Mouse (Mus musculus): ENCODE measurements around the gene Fndc3b. TPM values are rescaled to one million over a fixed set of nuclear protein-coding genes. Genes with fewer than 3 reads are reported as not detected.

The Fndc3b gene
- total and polyA plus RNA-seq, 3 experiments, result 0.03 to 0.05 (median 0.04) TPM

DNA sequence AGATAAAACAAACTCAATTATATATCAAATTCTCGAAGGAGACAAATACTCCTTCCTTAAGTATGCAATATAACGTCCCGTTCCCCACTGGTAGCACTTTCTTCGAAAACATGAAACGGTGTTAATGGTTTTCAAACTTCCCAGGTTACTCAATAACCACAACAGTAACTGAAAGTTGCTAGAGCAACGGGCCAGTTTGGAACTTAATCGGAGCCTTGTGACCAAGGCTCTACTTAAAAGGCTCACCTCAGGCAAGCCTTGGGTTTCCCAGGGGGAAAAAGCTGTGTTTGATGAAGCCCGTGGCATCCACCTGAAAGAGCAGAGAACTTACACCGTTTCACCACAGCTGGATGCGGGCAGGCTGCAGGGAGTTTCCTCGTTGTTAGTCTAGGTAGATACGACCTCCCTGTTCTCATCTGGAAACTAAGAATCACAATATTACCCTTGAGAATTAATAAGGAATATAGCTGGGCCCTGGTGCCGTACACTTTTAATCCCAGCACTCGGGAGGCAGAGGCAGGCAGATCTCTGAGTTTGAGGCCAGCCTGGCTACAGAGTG lies 25.4 kb downstream of the Fndc3b start:
- H3K4me2 ChIP-seq (ENCODE audit: insufficient read depth, low read depth, poor library complexity, severe bottlenecking), result no peak overlapping the region
- H3K9me3 ChIP-seq (replicated peaks; ENCODE audit: low read length), result no peaks in the 10 kb centered on the region
- no peak for TF ChIP-seq MAFK (IDR thresholded peaks at IDR 0.05; ENCODE audit: insufficient replicate concordance, low read length)
- TF ChIP-seq EP300 (IDR thresholded peaks at IDR 0.05; ENCODE audit: low read length), result no peak
- no peak for TF ChIP-seq USF2 (conservative IDR thresholded peaks at IDR 0.05; ENCODE audit: low read depth, low read length)
- no peak for TF ChIP-seq CHD2 (IDR thresholded peaks at IDR 0.05; ENCODE audit: low read length)
- TF ChIP-seq NRF1 (IDR thresholded peaks at IDR 0.05; ENCODE audit: low read depth, low read length), result no peak
- no peak for TF ChIP-seq KAT2A (IDR thresholded peaks at IDR 0.05; ENCODE audit: insufficient replicate concordance, low read length)
- no peak for TF ChIP-seq CHD1 (IDR thresholded peaks at IDR 0.05; ENCODE audit: low read depth, low read length)
- no peak for TF ChIP-seq HCFC1 (IDR thresholded peaks at IDR 0.05; ENCODE audit: low read depth, low read length)
- no peak for TF ChIP-seq TBP (conservative IDR thresholded peaks at IDR 0.05; ENCODE audit: low read depth, low read length)
- no peak for TF ChIP-seq ZMIZ1 (IDR thresholded peaks at IDR 0.05; ENCODE audit: low read depth, low read length)
- no peaks in the 10 kb centered on the region for H3K36me3 ChIP-seq (replicated peaks in 1 of 2; ENCODE audit: control insufficient read depth in 1 of 2, insufficient read depth in 1 of 2, low read length in 1 of 2)
- no peaks in the 10 kb centered on the region for H3K4me1 ChIP-seq (ENCODE audit: control insufficient read depth in 1 of 2, insufficient read depth in 2 of 2)
- H3K27me3 ChIP-seq (replicated peaks), result no peaks in the 10 kb centered on the region
- no peaks in the 10 kb centered on the region for H3K79me2 ChIP-seq (replicated peaks; ENCODE audit: control insufficient read depth, extremely low read depth, insufficient read depth, poor library complexity, severe bottlenecking)
- in situ Hi-C loops (cut with MboI; ENCODE audit: low pct_ligation_motif_present, low pct_unique_long_range_greater_than_20kb, low sequenced_read_pairs) (no loop called here), dilution Hi-C loops (cut with MboI; ENCODE audit: extremely low pct_ligation_motif_present, extremely low pct_unique_long_range_greater_than_20kb, low sequenced_read_pairs) (no loop called here)
- H3K27ac ChIP-seq (ENCODE audit: insufficient read depth, low read depth), result no peak overlapping the region
- H3K4me3 ChIP-seq (replicated peaks in 1 of 3; ENCODE audit: low read depth in 2 of 3, low read length in 2 of 3, poor library complexity in 1 of 3), result no peak overlapping the region
- no peak overlapping the region for H3K9ac ChIP-seq (ENCODE audit: insufficient read depth, low read depth)
- no peak for DNase-seq (ENCODE audit: extremely low read depth)

DNA sequence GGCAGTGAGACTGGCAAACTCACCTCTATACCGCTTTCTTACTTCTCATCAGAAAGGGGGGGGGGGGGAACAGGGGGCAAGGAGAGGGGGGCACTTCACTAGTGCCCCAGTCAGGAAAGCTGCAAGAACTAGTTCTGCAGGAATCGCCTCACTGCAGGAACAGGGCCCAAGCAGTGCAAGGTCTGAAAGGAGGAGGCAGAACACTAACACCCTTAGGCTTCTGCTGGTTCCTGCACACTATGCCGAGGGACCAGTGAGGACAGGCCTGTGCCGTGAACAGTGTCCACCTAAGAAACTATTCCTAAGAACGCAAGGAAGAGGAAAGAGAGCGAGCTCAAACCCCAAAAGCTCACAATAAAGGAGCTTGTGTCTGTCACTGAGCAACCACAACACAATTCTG lies 26.0 kb downstream of the Fndc3b start:
- no peaks in the 10 kb centered on the region for H3K4me1 ChIP-seq (ENCODE audit: control insufficient read depth in 1 of 2, insufficient read depth in 2 of 2)
- no peaks in the 10 kb centered on the region for H3K27me3 ChIP-seq (replicated peaks)
- no peaks in the 10 kb centered on the region for H3K36me3 ChIP-seq (replicated peaks in 1 of 2; ENCODE audit: control insufficient read depth in 1 of 2, insufficient read depth in 1 of 2, low read length in 1 of 2)
- no peak overlapping the region for H3K9ac ChIP-seq (ENCODE audit: insufficient read depth, low read depth)
- dilution Hi-C loops (cut with MboI; ENCODE audit: extremely low pct_ligation_motif_present, extremely low pct_unique_long_range_greater_than_20kb, low sequenced_read_pairs) (no loop called here), in situ Hi-C loops (cut with MboI; ENCODE audit: low pct_ligation_motif_present, low pct_unique_long_range_greater_than_20kb, low sequenced_read_pairs) (no loop called here)
- no peak overlapping the region for H3K27ac ChIP-seq (ENCODE audit: insufficient read depth, low read depth)
- H3K9me3 ChIP-seq (replicated peaks; ENCODE audit: low read length), result no peaks in the 10 kb centered on the region
- H3K4me3 ChIP-seq (replicated peaks in 1 of 3; ENCODE audit: low read depth in 2 of 3, low read length in 2 of 3, poor library complexity in 1 of 3), result no peak overlapping the region
- H3K79me2 ChIP-seq (replicated peaks; ENCODE audit: control insufficient read depth, extremely low read depth, insufficient read depth, poor library complexity, severe bottlenecking), result no peaks in the 10 kb centered on the region
- TF ChIP-seq USF2 (conservative IDR thresholded peaks at IDR 0.05; ENCODE audit: low read depth, low read length) (no peak), POLR2A (IDR thresholded peaks at IDR 0.05; ENCODE audit: low read depth, low read length) (no peak), PAX5 (IDR thresholded peaks at IDR 0.05; ENCODE audit: low read length) (no peak), MXI1 (IDR thresholded peaks at IDR 0.05; ENCODE audit: low read depth, low read length) (no peak), BHLHE40 (IDR thresholded peaks at IDR 0.05; ENCODE audit: low read depth, low read length) (no peak), JUND (conservative IDR thresholded peaks at IDR 0.05; ENCODE audit: low read depth, low read length) (no peak), ZMIZ1 (IDR thresholded peaks at IDR 0.05; ENCODE audit: low read depth, low read length) (no peak)
- H3K4me2 ChIP-seq (ENCODE audit: insufficient read depth, low read depth, poor library complexity, severe bottlenecking), result no peak overlapping the region
- DNase-seq (ENCODE audit: extremely low read depth), result no peak

DNA sequence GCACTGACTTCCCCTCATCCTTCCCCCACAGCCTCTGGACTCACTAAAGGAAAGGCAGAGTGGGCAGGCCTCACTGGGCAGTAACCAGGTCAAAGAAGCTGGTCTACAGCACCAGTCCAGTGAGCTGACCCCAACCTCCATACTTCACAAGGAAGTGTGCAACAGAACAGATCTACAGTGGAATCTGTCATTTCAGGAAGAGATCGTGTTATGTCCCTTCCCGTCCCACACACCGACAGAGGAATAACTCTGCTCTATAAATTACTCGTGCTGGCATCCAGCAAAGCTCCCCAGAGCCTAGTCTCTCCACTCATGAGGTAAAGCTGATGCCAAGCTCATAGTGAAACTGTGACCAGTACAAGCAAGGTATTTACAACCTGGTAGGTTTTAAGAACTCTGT lies 27.7 kb downstream of the Fndc3b start:
- no peak overlapping the region for H3K4me3 ChIP-seq (replicated peaks in 1 of 3; ENCODE audit: low read depth in 2 of 3, low read length in 2 of 3, poor library complexity in 1 of 3)
- dilution Hi-C loops (cut with MboI; ENCODE audit: extremely low pct_ligation_motif_present, extremely low pct_unique_long_range_greater_than_20kb, low sequenced_read_pairs) (no loop called here), in situ Hi-C loops (cut with MboI; ENCODE audit: low pct_ligation_motif_present, low pct_unique_long_range_greater_than_20kb, low sequenced_read_pairs) (no loop called here)
- no peaks in the 10 kb centered on the region for H3K27me3 ChIP-seq (replicated peaks)
- H3K4me1 ChIP-seq (ENCODE audit: control insufficient read depth in 1 of 2, insufficient read depth in 2 of 2), result no peaks in the 10 kb centered on the region
- H3K36me3 ChIP-seq (replicated peaks in 1 of 2; ENCODE audit: control insufficient read depth in 1 of 2, insufficient read depth in 1 of 2, low read length in 1 of 2), result no peaks in the 10 kb centered on the region
- TF ChIP-seq CHD1 (IDR thresholded peaks at IDR 0.05; ENCODE audit: low read depth, low read length) (no peak), SIN3A (IDR thresholded peaks at IDR 0.05; ENCODE audit: low read length) (no peak), USF2 (conservative IDR thresholded peaks at IDR 0.05; ENCODE audit: low read depth, low read length) (no peak), RCOR1 (conservative IDR thresholded peaks at IDR 0.05; ENCODE audit: low read depth, low read length) (no peak), NRF1 (IDR thresholded peaks at IDR 0.05; ENCODE audit: low read depth, low read length) (no peak), ETS1 (conservative IDR thresholded peaks at IDR 0.05; ENCODE audit: low read depth, low read length) (no peak), USF1 (IDR thresholded peaks at IDR 0.05; ENCODE audit: low read depth, low read length) (no peak), HCFC1 (IDR thresholded peaks at IDR 0.05; ENCODE audit: low read depth, low read length) (no peak), JUND (conservative IDR thresholded peaks at IDR 0.05; ENCODE audit: low read depth, low read length) (no peak), E2F4 (IDR thresholded peaks at IDR 0.05; ENCODE audit: insufficient replicate concordance, low read depth, low read length) (no peak), NELFE (IDR thresholded peaks at IDR 0.05; ENCODE audit: low read depth, low read length) (no peak), ZC3H11A (IDR thresholded peaks at IDR 0.05; ENCODE audit: low read depth, low read length) (no peak), CTCF (conservative IDR thresholded peaks at IDR 0.05 in 1 of 2, IDR thresholded peaks at IDR 0.05 in 1 of 2; ENCODE audit: low read depth in 2 of 2, low read length in 2 of 2) (no peak), MAX (IDR thresholded peaks at IDR 0.05; ENCODE audit: low read length) (no peak), MEF2A (IDR thresholded peaks at IDR 0.05; ENCODE audit: borderline replicate concordance, low read depth, low read length) (no peak), KAT2A (IDR thresholded peaks at IDR 0.05; ENCODE audit: insufficient replicate concordance, low read length) (no peak), MAZ (IDR thresholded peaks at IDR 0.05; ENCODE audit: low read depth, low read length) (no peak)
- H3K9ac ChIP-seq (ENCODE audit: insufficient read depth, low read depth), result no peak overlapping the region
- no peaks in the 10 kb centered on the region for H3K79me2 ChIP-seq (replicated peaks; ENCODE audit: control insufficient read depth, extremely low read depth, insufficient read depth, poor library complexity, severe bottlenecking)
- no peaks in the 10 kb centered on the region for H3K9me3 ChIP-seq (replicated peaks; ENCODE audit: low read length)
- DNase-seq (ENCODE audit: extremely low read depth), result no peak
- no peak overlapping the region for H3K27ac ChIP-seq (ENCODE audit: insufficient read depth, low read depth)
- no peak overlapping the region for H3K4me2 ChIP-seq (ENCODE audit: insufficient read depth, low read depth, poor library complexity, severe bottlenecking)
